Mouse (Mus musculus): ENCODE results near the gene Gm4631. TPM values are rescaled to one million over a fixed set of nuclear protein-coding genes. Genes with fewer than 3 reads are reported as not detected.
"Not testable (repeated sequence)": the region's sequence is repeated elsewhere in the genome, so short reads cannot be mapped to it uniquely, and the experiment has no call there.

The Gm4631 gene
- 10 to 100 TPM; 27.4 to 30.4 TPM for total RNA-seq (2021)
- long read RNA-seq, experiment 1, partial matches to known transcripts: 3 of 3 reads
- long read RNA-seq, experiment 1, other reads (novel, unspliced or antisense): 0 of 3 reads
- long read RNA-seq, experiment 2, partial matches to known transcripts: 2 of 4 reads
- long read RNA-seq, experiment 2, other reads (novel, unspliced or antisense): 2 of 4 reads

GRCm38 (mm10) chr2:175338097-175338496 is at the start of gene Gm4631:
Gene Gm4631 (minus strand): TSS chr2:175338197.
- not testable (repeated sequence) for DNase-seq

DNA sequence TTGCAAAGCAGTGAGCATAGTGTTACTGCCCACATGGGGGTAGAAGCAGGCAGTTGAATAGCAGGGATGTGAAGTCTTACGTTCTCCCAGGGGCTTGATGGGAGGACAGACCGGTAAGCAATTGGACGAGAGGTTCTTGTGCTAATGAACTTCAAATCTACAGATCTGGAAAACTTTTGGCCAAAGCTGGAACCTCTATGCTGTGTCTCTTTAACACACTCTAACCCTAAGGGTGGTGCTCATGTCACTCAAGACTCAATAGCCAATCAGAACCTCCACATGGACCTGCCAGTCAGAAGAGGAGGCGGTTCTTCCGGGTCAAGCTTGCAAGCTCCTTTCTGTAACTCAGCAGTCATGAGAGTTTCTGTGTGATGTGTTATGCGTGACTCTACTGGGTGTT is 34.1 kb upstream of the Gm4631 start, which contains the start of gene Zfp968:
Zfp968 (plus strand) TSS at position 301 of the 400 bp plus-strand sequence.
- DNase-seq: not testable (repeated sequence)

DNA sequence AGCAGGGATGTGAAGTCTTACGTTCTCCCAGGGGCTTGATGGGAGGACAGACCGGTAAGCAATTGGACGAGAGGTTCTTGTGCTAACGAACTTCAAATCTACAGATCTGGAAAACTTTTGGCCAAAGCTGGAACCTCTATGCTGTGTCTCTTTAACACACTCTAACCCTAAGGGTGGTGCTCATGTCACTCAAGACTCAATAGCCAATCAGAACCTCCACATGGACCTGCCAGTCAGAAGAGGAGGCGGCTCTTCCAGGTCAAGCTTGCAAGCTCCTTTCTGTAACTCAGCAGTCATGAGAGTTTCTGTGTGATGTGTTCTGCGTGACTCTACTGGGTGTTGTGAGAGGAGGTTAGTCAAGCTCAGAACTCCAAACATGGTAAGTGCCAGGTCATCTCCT is 63.2 kb downstream of the Gm4631 start, which contains the start of gene Gm14440:
Gm14440 (plus strand) TSS at position 301 of the 400 bp plus-strand sequence.
- DNase-seq: not testable (repeated sequence)

Other genes starting within 250 kb of the Gm4631 start
- gene Gm14399, start 196.2 kb downstream of the Gm4631 start, total RNA-seq (2021): 10 to 100 TPM in 1 of 2 experiments, 1 to 10 TPM in 1; 7.5 to 12.2 TPM
- under 1 TPM; 0.72 to 0.88 TPM for gene Gm14443, start 162.3 kb downstream of the Gm4631 start, total RNA-seq (2021)
- gene Gm14391, start 131.3 kb downstream of the Gm4631 start, total RNA-seq (2021): 10 to 100 TPM; 38.1 to 42.3 TPM
- 10 to 100 TPM in 1 of 2 experiments, 1 to 10 TPM in 1; 7.0 to 10.4 TPM for gene Gm14440, start 63.1 kb downstream of the Gm4631 start, total RNA-seq (2021)
- 1 to 10 TPM; 3.6 to 4.6 TPM for gene Zfp968, start 34.2 kb upstream of the Gm4631 start, total RNA-seq (2021)
- gene Gm4724, start 97.6 kb upstream of the Gm4631 start, total RNA-seq (2021): 1 to 10 TPM in 1 of 2 experiments, under 1 TPM in 1; 0.48 to 1.9 TPM
- 1 to 10 TPM; 2.9 to 3.8 TPM for gene Zfp965, start 131.8 kb upstream of the Gm4631 start, total RNA-seq (2021)